Mouse (Mus musculus): Measurements from ENCODE around the gene Cep250. TPM values are rescaled to one million over a fixed set of nuclear protein-coding genes. Genes with fewer than 3 reads are reported as not detected.

The Cep250 gene
- total and polyA plus RNA-seq, 3 experiments = 12.8 to 16.4 TPM; not detected in 1

GRCm38 (mm10) chr2:155989085-155989484, 32.8 kb downstream of the Cep250 start (continued):
- TF ChIP-seq ZNF384 (IDR thresholded peaks at IDR 0.05; ENCODE audit: low read depth, low read length) = no peak
- TF ChIP-seq NRF1 (IDR thresholded peaks at IDR 0.05; ENCODE audit: insufficient read depth, low read depth, low read length, poor library complexity, severe bottlenecking) = no peak
- TF ChIP-seq TAL1 (IDR thresholded peaks at IDR 0.05; ENCODE audit: low read length) = peak; percentile 76
- TF ChIP-seq MAX (IDR thresholded peaks at IDR 0.05; ENCODE audit: low read length) = peak; percentile 56
- TF ChIP-seq SMC3 (IDR thresholded peaks at IDR 0.05; ENCODE audit: low read depth, low read length) = 0 out of 2 replicates have a peak, but pooled peaks have one; percentile 9
- no peak for TF ChIP-seq JUND (IDR thresholded peaks at IDR 0.05; ENCODE audit: low read depth, low read length)
- 0 out of 2 replicates have a peak, but pooled peaks have one; percentile 19 for TF ChIP-seq BHLHE40 (IDR thresholded peaks at IDR 0.05; ENCODE audit: borderline replicate concordance, low read depth, low read length)
- peak in 1 of 3 experiments; percentile 14; a peak in 1 of 6 replicates for TF ChIP-seq CTCF (IDR thresholded peaks at IDR 0.05 in 2 of 3, conservative IDR thresholded peaks at IDR 0.05 in 1 of 3; ENCODE audit: control insufficient read depth in 1 of 3, insufficient read depth in 1 of 3, low read depth in 2 of 3, low read length in 3 of 3, poor library complexity in 1 of 3, severe bottlenecking in 1 of 3)
- peak; percentile 52 for TF ChIP-seq HCFC1 (IDR thresholded peaks at IDR 0.05; ENCODE audit: low read depth, low read length)
- TF ChIP-seq POLR2AphosphoS2 (IDR thresholded peaks at IDR 0.05; ENCODE audit: low read length) = no peak
- TF ChIP-seq USF1 (IDR thresholded peaks at IDR 0.05; ENCODE audit: low read depth, low read length) = no peak
- no peak for TF ChIP-seq RAD21 (IDR thresholded peaks at IDR 0.05; ENCODE audit: low read depth, low read length)
- TF ChIP-seq ZC3H11A (IDR thresholded peaks at IDR 0.05; ENCODE audit: low read depth, low read length) = no peak
- no peak for TF ChIP-seq KAT2A (conservative IDR thresholded peaks at IDR 0.05; ENCODE audit: low read depth, low read length)

GRCm38 (mm10) chr2:155991151-155991550, 34.9 kb downstream of the Cep250 start:
- H3K4me3 ChIP-seq (ENCODE audit: control insufficient read depth in 1 of 2, insufficient read depth in 1 of 2, low read depth in 2 of 2, low read length in 2 of 2) = no peak overlapping the region
- no peaks in the 10 kb centered on the region for H3K27me3 ChIP-seq (ENCODE audit: control insufficient read depth in 1 of 2, insufficient read depth in 2 of 2, low read length in 2 of 2)
- peaks cover 9 to 20% of the 10 kb centered on the region in 2 experiments; a peak in 3 of 4 replicates for H3K4me1 ChIP-seq (ENCODE audit: control insufficient read depth in 1 of 2, insufficient read depth in 2 of 2, low read length in 2 of 2)
- H3K27ac ChIP-seq (ENCODE audit: control insufficient read depth, low read depth, low read length) = no peak overlapping the region
- peaks cover 0 to 16% of the 10 kb centered on the region in 2 experiments; a peak in 2 of 4 replicates for H3K36me3 ChIP-seq (ENCODE audit: control insufficient read depth in 1 of 2, insufficient read depth in 2 of 2, low read length in 2 of 2)
- H3K9ac ChIP-seq (ENCODE audit: control insufficient read depth, low read depth, low read length, poor library complexity, severe bottlenecking) = no peak overlapping the region
- DNase-seq (ENCODE audit: low read depth, low spot score) = no peak
- no peak for TF ChIP-seq RCOR1 (IDR thresholded peaks at IDR 0.05; ENCODE audit: low read depth, low read length)
- no peak for TF ChIP-seq TCF12 (IDR thresholded peaks at IDR 0.05; ENCODE audit: low read depth, low read length)
- TF ChIP-seq MXI1 (IDR thresholded peaks at IDR 0.05; ENCODE audit: low read depth, low read length) = no peak
- TF ChIP-seq TAL1 (IDR thresholded peaks at IDR 0.05; ENCODE audit: low read length) = no peak
- no peak for TF ChIP-seq MEF2A (IDR thresholded peaks at IDR 0.05; ENCODE audit: extremely low read depth, insufficient replicate concordance, low read depth, low read length, poor library complexity, severe bottlenecking)
- no peak for TF ChIP-seq JUND (IDR thresholded peaks at IDR 0.05; ENCODE audit: low read depth, low read length)
- no peak for TF ChIP-seq SMC3 (IDR thresholded peaks at IDR 0.05; ENCODE audit: low read depth, low read length)
- TF ChIP-seq HCFC1 (IDR thresholded peaks at IDR 0.05; ENCODE audit: low read depth, low read length) = no peak
- TF ChIP-seq CHD2 (IDR thresholded peaks at IDR 0.05; ENCODE audit: low read length) = no peak
- TF ChIP-seq ETS1 (IDR thresholded peaks at IDR 0.05; ENCODE audit: low read depth, low read length) = no peak
- TF ChIP-seq NRF1 (IDR thresholded peaks at IDR 0.05; ENCODE audit: insufficient read depth, low read depth, low read length, poor library complexity, severe bottlenecking) = no peak
- no peak for TF ChIP-seq USF1 (IDR thresholded peaks at IDR 0.05; ENCODE audit: low read depth, low read length)
- TF ChIP-seq EP300 (IDR thresholded peaks at IDR 0.05; ENCODE audit: low read depth in 1 of 2, low read length in 2 of 2) = no peak
- no peak for TF ChIP-seq POLR2AphosphoS5 (IDR thresholded peaks at IDR 0.05; ENCODE audit: borderline replicate concordance, low read depth, low read length)
- TF ChIP-seq ZKSCAN1 (IDR thresholded peaks at IDR 0.05; ENCODE audit: low read depth, low read length) = no peak
- TF ChIP-seq ELF1 (IDR thresholded peaks at IDR 0.05; ENCODE audit: low read depth, low read length) = no peak
- H3K9me3 ChIP-seq (replicated peaks; ENCODE audit: insufficient read depth, low read length) = no peaks in the 10 kb centered on the region
- H3K79me2 ChIP-seq (ENCODE audit: control insufficient read depth, insufficient read depth, low read length, poor library complexity) = no peaks in the 10 kb centered on the region
